Mouse (Mus musculus): ENCODE data around the gene Olfr1500.
"Not testable (repeated sequence)": the region's sequence is repeated elsewhere in the genome, so short reads cannot be mapped to it uniquely, and the experiment has no call there.

Olfr1500 gene

DNA sequence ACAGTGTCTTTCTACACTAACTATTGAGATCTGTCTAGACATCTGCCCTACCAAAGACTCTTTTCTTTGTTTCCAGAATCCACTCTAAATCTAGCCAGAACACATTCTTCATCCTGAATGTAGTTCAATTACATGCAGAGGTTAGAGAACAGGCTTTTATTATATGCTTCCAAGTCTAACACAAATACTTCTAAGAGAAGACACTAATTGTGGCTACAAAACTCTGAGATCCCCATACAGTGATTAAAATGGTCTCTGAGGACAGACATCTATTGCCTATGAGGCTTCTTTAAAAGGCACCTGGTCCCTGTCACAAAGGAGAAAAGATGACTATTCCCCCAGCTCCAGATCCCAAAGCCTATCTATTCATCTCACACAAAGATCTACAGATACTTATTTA is at the start of gene Olfr1500:
TSS of gene Olfr1500 (minus strand) at position 101 of the 400 bp plus-strand sequence.
- no peak for DNase-seq

DNA sequence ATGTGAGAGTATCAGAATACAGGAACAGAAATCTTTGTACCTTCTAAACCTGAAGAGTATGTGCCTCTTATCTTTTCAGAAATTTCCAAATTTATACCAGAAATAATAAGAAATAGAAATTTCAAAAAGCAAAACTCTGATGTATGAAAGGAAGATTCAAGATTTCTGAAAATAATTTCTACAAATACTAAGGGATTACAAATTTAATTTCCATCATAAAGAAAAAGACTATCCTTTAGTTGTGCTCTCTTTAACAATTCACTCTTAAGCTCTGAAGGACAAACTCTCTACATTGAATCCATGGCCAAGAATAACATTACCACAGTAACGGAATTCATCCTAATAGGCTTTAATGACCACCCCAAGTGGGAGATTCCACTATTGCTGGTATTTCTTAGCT is 31.2 kb upstream of the Olfr1500 start, which contains the start of gene Olfr1502:
TSS of gene Olfr1502 (plus strand) at position 301 of the 400 bp plus-strand sequence.
- DNase-seq = no peak

DNA sequence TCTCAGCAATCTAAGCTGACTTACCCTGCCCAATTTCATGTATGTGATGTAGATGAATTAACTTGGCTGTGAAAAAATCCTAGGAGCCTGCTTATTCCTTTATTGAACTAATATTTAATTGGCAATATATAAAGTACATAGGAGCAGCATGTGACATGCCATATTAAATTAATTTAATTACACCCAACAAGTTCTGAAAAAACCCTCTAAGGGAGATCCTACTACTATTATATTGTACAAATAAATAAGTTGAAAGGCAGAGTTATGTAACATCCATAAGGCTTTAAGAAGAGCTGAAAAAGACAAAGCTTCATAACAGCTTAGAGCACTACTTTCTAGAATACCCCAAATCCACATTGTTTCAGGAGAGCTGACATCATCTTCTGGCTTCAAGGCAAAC is 20.3 kb upstream of the Olfr1500 start, which contains the start of gene Olfr1501:
TSS of gene Olfr1501 (minus strand) at position 101 of the 400 bp plus-strand sequence.
- not testable (repeated sequence) for DNase-seq

GRCm38 (mm10) chr19:13828447-13828846 is 1.8 kb downstream of the Olfr1500 start:
- DNase-seq = no peak

DNA sequence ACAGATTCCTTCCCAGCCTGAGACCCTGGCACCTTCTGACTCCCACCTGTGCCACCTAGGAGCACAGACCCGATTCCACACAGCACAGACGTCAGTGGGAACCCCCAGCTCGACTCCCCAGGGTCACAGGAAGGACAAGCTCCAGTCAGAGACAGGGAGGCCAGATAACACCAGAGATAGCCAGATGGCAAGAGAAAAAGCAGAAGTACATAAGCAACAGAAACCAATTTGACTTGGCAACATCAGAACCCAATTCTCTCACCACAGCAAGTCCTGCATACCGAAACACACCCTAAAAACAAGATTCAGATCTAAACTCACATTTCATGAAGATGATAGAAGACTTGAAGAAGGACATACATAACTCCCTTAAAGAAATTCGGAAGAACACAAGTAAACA is 9.4 kb downstream of the Olfr1500 start:
- no peak for DNase-seq

GRCm38 (mm10) chr19:13819347-13819746 is 10.9 kb downstream of the Olfr1500 start, which contains the start of gene Olfr1499:
Gene Olfr1499 (minus strand): TSS chr19:13819447.
- DNase-seq = no peak

DNA sequence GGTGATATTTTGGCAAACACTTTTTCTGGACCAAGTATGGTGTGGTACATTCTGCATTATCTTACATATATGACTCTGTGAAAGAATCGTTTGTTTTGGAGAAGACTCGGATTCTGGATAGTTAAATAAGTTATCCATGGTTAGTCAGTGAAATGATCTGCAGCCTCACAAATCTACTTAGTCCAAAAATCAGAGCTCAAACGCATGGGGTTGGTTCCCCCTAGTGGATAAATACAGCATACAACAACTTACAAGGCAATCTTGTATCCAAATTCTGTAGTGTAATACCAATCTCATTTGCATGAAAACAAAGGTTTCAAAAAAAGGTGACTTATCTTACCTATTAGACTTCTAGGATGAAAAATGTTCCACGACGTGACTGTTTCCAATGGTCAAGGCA is 11.5 kb downstream of the Olfr1500 start:
- DNase-seq = no peak

DNA sequence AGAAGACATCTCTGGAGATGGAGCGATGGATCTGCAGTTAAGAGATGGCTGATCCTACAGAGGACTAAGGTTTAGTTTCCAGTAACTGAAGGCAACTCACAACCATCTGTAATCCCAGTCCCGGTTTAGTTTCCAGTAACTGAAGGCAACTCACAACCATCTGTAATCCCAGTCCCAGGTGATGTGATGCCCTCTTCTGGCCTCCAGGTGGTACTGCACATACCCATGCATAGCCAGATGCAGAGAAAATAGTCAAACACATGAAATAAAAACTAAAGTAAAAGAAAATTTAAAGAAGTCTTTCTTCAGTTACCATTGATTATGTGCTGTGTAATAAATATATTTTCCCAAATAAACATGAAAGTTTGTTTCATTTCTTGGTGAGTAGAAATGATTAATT is 17.5 kb downstream of the Olfr1500 start:
- peak in 1 of 2 experiments; percentile 2 for DNase-seq

DNA sequence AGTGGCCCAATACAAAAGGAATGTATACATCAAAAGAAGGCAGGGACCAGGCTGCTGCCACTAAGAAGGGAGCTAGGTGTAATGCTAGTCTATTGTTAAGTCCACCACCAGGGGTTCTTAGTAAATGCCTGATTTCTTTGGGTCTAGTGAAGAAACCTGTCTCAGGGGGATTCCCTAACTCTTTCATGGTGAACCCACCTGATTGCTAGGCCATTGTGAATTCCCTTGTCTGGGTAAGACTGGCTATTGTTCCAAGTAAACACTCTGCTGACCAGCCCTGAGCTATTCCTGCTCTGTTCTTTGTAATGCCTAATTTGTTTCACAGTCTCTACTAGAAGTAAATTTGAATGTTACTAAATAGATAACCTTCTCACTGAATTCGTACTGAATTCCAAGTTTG is 24.8 kb downstream of the Olfr1500 start:
- not testable (repeated sequence) for DNase-seq

DNA sequence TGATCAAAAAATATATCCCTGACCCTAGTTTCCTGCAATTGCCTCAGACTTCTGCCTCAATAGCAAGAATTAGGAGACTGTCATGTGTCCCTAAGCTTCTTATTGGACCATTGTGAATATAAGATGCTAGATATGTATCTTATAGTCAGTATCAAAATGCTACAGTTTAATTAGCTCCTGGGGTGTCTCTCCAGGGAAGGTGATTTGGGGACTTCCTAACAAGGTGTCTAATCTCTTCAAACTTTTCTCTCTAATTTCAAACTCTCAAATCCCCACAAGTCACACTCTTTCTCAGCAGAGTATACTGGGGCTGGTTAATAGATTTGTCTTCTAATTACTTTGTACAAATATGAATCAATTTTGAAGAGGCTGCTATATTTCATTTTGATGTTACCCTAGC is 32.2 kb downstream of the Olfr1500 start, which contains the start of gene Olfr1497:
TSS of gene Olfr1497 (minus strand) at position 101 of the 400 bp plus-strand sequence.
- no peak for DNase-seq

DNA sequence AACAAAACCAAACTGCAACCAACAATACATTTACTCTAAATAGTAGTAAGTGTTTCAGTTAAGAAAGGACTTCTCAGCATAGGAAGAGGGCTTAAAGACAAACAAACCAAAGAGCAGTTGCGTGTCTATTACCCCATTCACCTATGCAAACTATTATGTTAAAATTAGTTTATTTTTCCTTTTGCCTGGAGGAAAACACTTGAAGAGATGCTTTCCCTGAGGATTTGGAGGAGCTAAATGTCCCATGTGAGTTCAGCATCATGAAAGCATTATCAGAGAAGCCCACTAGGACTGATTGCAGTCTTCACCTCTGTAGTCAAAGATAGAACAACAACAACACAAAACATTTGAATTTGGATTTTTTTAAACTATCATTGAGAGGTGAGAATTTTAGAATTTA is 52.7 kb downstream of the Olfr1500 start, which contains the start of gene Olfr1496:
TSS of gene Olfr1496 (plus strand) at position 301 of the 400 bp plus-strand sequence.
- no peak for DNase-seq
